Mouse (Mus musculus) stomach, postnatal 0 days (tissue): Measurements from ENCODE around the gene Gm20498.
"Not testable (repeated sequence)": the region's sequence is repeated elsewhere in the genome, so short reads cannot be mapped to it uniquely, and the experiment has no call there.

ENCODE experiments used
- CTCF ChIP-seq: IDR thresholded peaks from 2 replicates; pipeline ENCODE4 v1.5.1; 2016; ENCODE audit warnings: antibody characterized with exemption, low read depth, mild to moderate bottlenecking, moderate library complexity
- EP300 ChIP-seq: optimal IDR thresholded peaks from 2 replicates; pipeline ENCODE3; 2016; ENCODE audit warnings: antibody characterized with exemption

GRCm38 (mm10) chr12:81496906-81497305, 35.8 kb downstream of the Gm20498 start:
- TF ChIP-seq CTCF, EP300: not testable (repeated sequence)
